Mouse (Mus musculus): ENCODE data around the gene Prss22. TPM values are rescaled to one million over a fixed set of nuclear protein-coding genes. Genes with fewer than 3 reads are reported as not detected.
"Not testable (repeated sequence)": the region's sequence is repeated elsewhere in the genome, so short reads cannot be mapped to it uniquely, and the experiment has no call there.

Prss22 gene
- polyA plus RNA-seq, 1 experiment from 2014 or later, result 3.1 TPM

DNA sequence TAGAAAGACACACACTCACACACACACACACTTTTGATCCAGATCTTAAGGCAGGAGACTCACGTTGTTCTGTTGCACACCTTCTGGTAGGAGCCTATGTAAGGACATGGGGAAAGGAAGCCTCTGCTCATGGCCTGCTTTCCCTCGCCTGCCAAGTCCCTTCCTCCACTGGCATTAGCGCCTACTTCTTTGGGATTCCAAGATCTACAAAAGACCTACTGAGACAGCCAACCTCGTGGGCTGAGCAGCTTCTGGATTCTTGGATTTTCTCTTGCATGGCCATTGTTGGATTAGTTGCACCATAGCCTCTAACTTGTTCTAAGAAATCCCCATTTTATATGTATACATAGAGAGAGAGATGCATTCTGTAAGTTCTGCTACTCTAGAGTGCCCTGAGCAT is 47.1 kb downstream of the Prss22 start:
- not testable (repeated sequence) for H3K27ac ChIP-seq (ENCODE audit: low read length); H3K9ac ChIP-seq (replicated peaks; ENCODE audit: low read depth, low read length); H3K9me3 ChIP-seq (ENCODE audit: control insufficient read depth, low read depth, low read length); ATAC-seq (ENCODE audit: insufficient number of reproducible peaks, insufficient read depth, low FRiP score, low read depth); H3K36me3 ChIP-seq (ENCODE audit: control insufficient read depth, insufficient read depth, low read length); H3K4me2 ChIP-seq (replicated peaks; ENCODE audit: low read depth, low read length); H3K4me3 ChIP-seq (ENCODE audit: low read depth, low read length); H3K4me1 ChIP-seq (ENCODE audit: control insufficient read depth, insufficient read depth, low read length); H3K27me3 ChIP-seq (ENCODE audit: control insufficient read depth, insufficient read depth, low read length)
- WGBS, result 69% methylated on average over 4 of the region's 4 CpGs

DNA sequence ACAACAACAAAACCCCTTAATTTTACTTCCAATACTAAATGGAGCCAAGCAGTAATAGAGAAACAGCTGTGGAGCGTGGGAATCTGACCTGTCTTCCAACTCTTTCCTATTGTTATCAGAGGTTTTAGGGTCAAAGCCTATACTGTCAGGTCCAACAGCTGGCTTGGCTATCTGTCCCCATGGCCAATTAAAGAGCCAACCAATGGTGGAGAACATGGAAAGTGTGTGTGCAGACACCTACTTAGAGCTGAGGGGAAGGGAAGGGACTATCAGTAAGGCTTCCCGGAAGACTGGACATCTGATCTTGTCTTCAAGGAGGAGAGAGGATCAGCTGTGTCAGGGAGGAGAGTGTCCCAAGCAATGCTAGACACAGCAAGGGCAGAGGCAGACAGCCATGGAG is 48.8 kb downstream of the Prss22 start:
- Histone ChIP-seq H3K4me3 (ENCODE audit: low read depth, low read length) (no peak overlapping the region), H3K27ac (ENCODE audit: low read length) (no peak overlapping the region), H3K27me3 (ENCODE audit: control insufficient read depth, insufficient read depth, low read length) (no peaks in the 10 kb centered on the region), H3K36me3 (ENCODE audit: control insufficient read depth, insufficient read depth, low read length) (no peaks in the 10 kb centered on the region), H3K9me3 (ENCODE audit: control insufficient read depth, low read depth, low read length) (no peaks in the 10 kb centered on the region), H3K4me2 (replicated peaks; ENCODE audit: low read depth, low read length) (no peak overlapping the region), H3K4me1 (ENCODE audit: control insufficient read depth, insufficient read depth, low read length) (no peaks in the 10 kb centered on the region), H3K9ac (replicated peaks; ENCODE audit: low read depth, low read length) (no peak overlapping the region)
- WGBS, result 80% methylated on average over 2 of the region's 2 CpGs
- no peak for ATAC-seq (ENCODE audit: insufficient number of reproducible peaks, insufficient read depth, low FRiP score, low read depth)

DNA sequence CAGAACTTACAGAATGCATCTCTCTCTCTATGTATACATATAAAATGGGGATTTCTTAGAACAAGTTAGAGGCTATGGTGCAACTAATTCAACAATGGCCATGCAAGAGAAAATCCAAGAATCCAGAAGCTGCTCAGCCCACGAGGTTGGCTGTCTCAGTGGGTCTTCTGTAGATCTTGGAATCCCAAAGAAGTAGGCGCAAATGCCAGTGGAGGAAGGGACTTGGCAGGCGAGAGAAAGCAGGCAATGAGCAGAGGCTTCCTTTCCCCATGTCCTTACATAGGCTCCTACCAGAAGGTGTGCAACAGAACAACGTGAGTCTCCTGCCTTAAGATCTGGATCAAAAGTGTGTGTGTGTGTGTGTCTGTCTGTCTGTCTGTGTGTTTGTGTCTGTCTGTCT is 50.4 kb downstream of the Prss22 start:
- WGBS, result 85% methylated on average over 4 of the region's 4 CpGs
- H3K27ac ChIP-seq (ENCODE audit: low read length); ATAC-seq (ENCODE audit: insufficient number of reproducible peaks, insufficient read depth, low FRiP score, low read depth); H3K4me3 ChIP-seq (ENCODE audit: low read depth, low read length); H3K4me1 ChIP-seq (ENCODE audit: control insufficient read depth, insufficient read depth, low read length); H3K9me3 ChIP-seq (ENCODE audit: control insufficient read depth, low read depth, low read length); H3K9ac ChIP-seq (replicated peaks; ENCODE audit: low read depth, low read length); H3K27me3 ChIP-seq (ENCODE audit: control insufficient read depth, insufficient read depth, low read length); H3K4me2 ChIP-seq (replicated peaks; ENCODE audit: low read depth, low read length); H3K36me3 ChIP-seq (ENCODE audit: control insufficient read depth, insufficient read depth, low read length): not testable (repeated sequence)

Small RNAs within 50 kb of the gene (microRNA-seq; reads per million reads assigned to microRNA genes)
- not detected for gene Gm27700

Other genes with a start within 250 kb of the Prss22 start
- 54.3 and 57.3 TPM in 2 replicates for gene Flywch1, start 226.5 kb downstream of the Prss22 start, polyA plus RNA-seq (2014; fragmentation: Nextera tagmentation; extraction: Ambion mirVana)
- 29.0 and 31.0 TPM in 2 replicates for gene Flywch2, start 212.0 kb downstream of the Prss22 start, polyA plus RNA-seq (2014; fragmentation: Nextera tagmentation; extraction: Ambion mirVana)
- gene Srrm2, start 207.6 kb downstream of the Prss22 start, polyA plus RNA-seq (2014; fragmentation: Nextera tagmentation; extraction: Ambion mirVana), result 513 and 521 TPM in 2 replicates
- 1,042 and 1,209 TPM in 2 replicates for gene Elob, start 169.0 kb downstream of the Prss22 start, polyA plus RNA-seq (2014; fragmentation: Nextera tagmentation; extraction: Ambion mirVana)
- not detected in 2 replicates for gene Prss33, start 162.0 kb downstream of the Prss22 start, polyA plus RNA-seq (2014; fragmentation: Nextera tagmentation; extraction: Ambion mirVana)
- 1.1 and 1.6 TPM in 2 replicates for gene Prss32, start 154.2 kb downstream of the Prss22 start, polyA plus RNA-seq (2014; fragmentation: Nextera tagmentation; extraction: Ambion mirVana)
- gene Prss41, start 153.9 kb downstream of the Prss22 start, polyA plus RNA-seq (2014; fragmentation: Nextera tagmentation; extraction: Ambion mirVana), result 1.1 and 2.3 TPM in 2 replicates
- not detected in 2 replicates for gene Prss21, start 130.0 kb downstream of the Prss22 start, polyA plus RNA-seq (2014; fragmentation: Nextera tagmentation; extraction: Ambion mirVana)
- not detected in 2 replicates for gene Dcpp1, start 117.2 kb downstream of the Prss22 start, polyA plus RNA-seq (2014; fragmentation: Nextera tagmentation; extraction: Ambion mirVana)
- not detected in 2 replicates for gene Dcpp2, start 117.2 kb downstream of the Prss22 start, polyA plus RNA-seq (2014; fragmentation: Nextera tagmentation; extraction: Ambion mirVana)
- not detected in 2 replicates for gene Dcpp3, start 80.6 kb downstream of the Prss22 start, polyA plus RNA-seq (2014; fragmentation: Nextera tagmentation; extraction: Ambion mirVana)
- gene Sbp, start 56.4 kb downstream of the Prss22 start, polyA plus RNA-seq (2014; fragmentation: Nextera tagmentation; extraction: Ambion mirVana), result not detected in 2 replicates
- not detected in 2 replicates for gene Sbpl, start 42.8 kb downstream of the Prss22 start, polyA plus RNA-seq (2014; fragmentation: Nextera tagmentation; extraction: Ambion mirVana)
- gene Prss30, start 17.5 kb downstream of the Prss22 start, polyA plus RNA-seq (2014; fragmentation: Nextera tagmentation; extraction: Ambion mirVana), result not detected in 2 replicates
- 0.20 and 0.46 TPM in 2 replicates for gene Prss27, start 40.0 kb upstream of the Prss22 start, polyA plus RNA-seq (2014; fragmentation: Nextera tagmentation; extraction: Ambion mirVana)
- gene Kctd5, start 75.4 kb upstream of the Prss22 start, polyA plus RNA-seq (2014; fragmentation: Nextera tagmentation; extraction: Ambion mirVana), result 58.1 and 61.0 TPM in 2 replicates
- gene Pdpk1, start 152.8 kb upstream of the Prss22 start, polyA plus RNA-seq (2014; fragmentation: Nextera tagmentation; extraction: Ambion mirVana), result 43.9 and 44.3 TPM in 2 replicates
- gene Amdhd2, start 165.7 kb upstream of the Prss22 start, polyA plus RNA-seq (2014; fragmentation: Nextera tagmentation; extraction: Ambion mirVana), result 28.2 and 29.7 TPM in 2 replicates
- gene Atp6v0c, start 171.6 kb upstream of the Prss22 start, polyA plus RNA-seq (2014; fragmentation: Nextera tagmentation; extraction: Ambion mirVana), result 506 and 549 TPM in 2 replicates
- 6.3 and 8.3 TPM in 2 replicates for gene Tbc1d24, start 207.5 kb upstream of the Prss22 start, polyA plus RNA-seq (2014; fragmentation: Nextera tagmentation; extraction: Ambion mirVana)
- 10.2 and 10.4 TPM in 2 replicates for gene Ntn3, start 211.4 kb upstream of the Prss22 start, polyA plus RNA-seq (2014; fragmentation: Nextera tagmentation; extraction: Ambion mirVana)
- gene Tedc2, start 222.8 kb upstream of the Prss22 start, polyA plus RNA-seq (2014; fragmentation: Nextera tagmentation; extraction: Ambion mirVana), result 11.9 and 12.3 TPM in 2 replicates